Mouse (Mus musculus) forebrain, embryonic 16.5 days (tissue): Measurements from ENCODE around the gene Tbxas1. TPM values are rescaled to one million over a fixed set of nuclear protein-coding genes. Genes with fewer than 3 reads are reported as not detected.

Source experiments
- ATAC-seq: fragments of 200-750 bp; cut with Nextera tagmentation; 2 replicates; pipeline ENCODE4 v1.8.0; 2017; ENCODE audit warnings: mild to moderate bottlenecking, moderate library complexity
- H3K27ac ChIP-seq: fragments of 300-500 bp; sonication (generic); 2 replicates; pipeline ENCODE4 v1.5.1; 2014; ENCODE audit warnings: low read length, control low read depth
- H3K27me3 ChIP-seq: fragments of 300-500 bp; sonication (generic); replicated peaks from 2 replicates; pipeline ENCODE4 v1.6.1; 2014; ENCODE audit warnings: low read length; ENCODE audit not compliant: control insufficient read depth, insufficient read depth
- H3K36me3 ChIP-seq: fragments of 300-500 bp; sonication (generic); 2 replicates; pipeline ENCODE4 v1.6.1; 2014; ENCODE audit not compliant: control insufficient read depth, insufficient read depth
- H3K4me1 ChIP-seq: fragments of 300-500 bp; sonication (generic); replicated peaks from 2 replicates; pipeline ENCODE4 v1.6.1; 2014; ENCODE audit warnings: low read length; ENCODE audit not compliant: control insufficient read depth, insufficient read depth
- H3K4me2 ChIP-seq: fragments of 300-500 bp; sonication (generic); 2 replicates; pipeline ENCODE4 v1.6.1; 2014; ENCODE audit warnings: mild to moderate bottlenecking, low read length, control low read depth
- H3K4me3 ChIP-seq: fragments of 300-500 bp; sonication (generic); replicated peaks from 2 replicates; pipeline ENCODE4 v1.5.1; 2014; ENCODE audit warnings: mild to moderate bottlenecking, low read length, control low read depth
- H3K9ac ChIP-seq: fragments of 300-500 bp; sonication (generic); replicated peaks from 2 replicates; pipeline ENCODE4 v1.6.1; 2014; ENCODE audit warnings: low read depth, low read length, control low read depth
- H3K9me3 ChIP-seq: fragments of 300-500 bp; sonication (generic); 2 replicates; pipeline ENCODE4 v1.6.1; 2016; ENCODE audit warnings: low read length; ENCODE audit not compliant: control insufficient read depth
- WGBS: fragments of 180-500 bp; shearing (Covaris S2); extraction: QIAGEN DNeasy Blood & Tissue Kit; methylation state at CpG from one replicate; pipeline ENCODE4 v1.1.7; 2014; 5-methylcytosine and 5-hydroxymethylcytosine counted together
- polyA plus RNA-seq: library from polyadenylated mRNA; unstranded; fragments of >200 nt; fragmentation: Nextera tagmentation; extraction: Ambion mirVana; gene quantifications from 2 replicates; pipeline ENCODE4 v1.2.1, GENCODE M21; 2015

The Tbxas1 gene
- polyA plus RNA-seq, 1 experiment from 2014 or later: 1.1 TPM

GRCm38 (mm10) chr6:38936009-38936408, 60.8 kb downstream of the Tbxas1 start:
- WGBS: 82% methylated on average over 2 of the region's 2 CpGs
- Histone ChIP-seq H3K4me2 (no peak overlapping the region), H3K36me3 (no peaks in the 10 kb centered on the region), H3K9ac (no peak overlapping the region), H3K4me1 (no peaks in the 10 kb centered on the region), H3K27ac (no peak overlapping the region), H3K27me3 (no peaks in the 10 kb centered on the region), H3K9me3 (peaks cover 2% of the 10 kb centered on the region; the same call in 1 of the 2 replicates), H3K4me3 (no peak overlapping the region)
- no peak for ATAC-seq

GRCm38 (mm10) chr6:38938421-38938820, 63.2 kb downstream of the Tbxas1 start:
- Histone ChIP-seq H3K27ac (no peak overlapping the region), H3K9me3 (no peaks in the 10 kb centered on the region), H3K4me2 (no peak overlapping the region), H3K36me3 (no peaks in the 10 kb centered on the region), H3K4me1 (no peaks in the 10 kb centered on the region), H3K9ac (no peak overlapping the region), H3K4me3 (no peak overlapping the region), H3K27me3 (no peaks in the 10 kb centered on the region)
- 76% methylated on average over 6 of the region's 6 CpGs for WGBS
- no peak for ATAC-seq

GRCm38 (mm10) chr6:38939096-38939495, 63.9 kb downstream of the Tbxas1 start:
- Histone ChIP-seq H3K9ac (no peak overlapping the region), H3K36me3 (no peaks in the 10 kb centered on the region), H3K4me2 (no peak overlapping the region), H3K27ac (no peak overlapping the region), H3K4me1 (no peaks in the 10 kb centered on the region), H3K27me3 (no peaks in the 10 kb centered on the region), H3K9me3 (no peaks in the 10 kb centered on the region), H3K4me3 (no peak overlapping the region)
- 70% methylated on average over 4 of the region's 4 CpGs for WGBS
- no peak for ATAC-seq

- Histone ChIP-seq H3K27me3 (no peaks in the 10 kb centered on the region), H3K4me2 (no peak overlapping the region), H3K27ac (no peak overlapping the region), H3K4me1 (no peaks in the 10 kb centered on the region), H3K9me3 (no peaks in the 10 kb centered on the region), H3K4me3 (no peak overlapping the region), H3K9ac (no peak overlapping the region), H3K36me3 (no peaks in the 10 kb centered on the region)
- WGBS: 100% methylated on average over 1 of the region's 1 CpGs
- no peak for ATAC-seq
Observed at GRCm38 (mm10) chr6:38941016-38941415, 65.8 kb downstream of the Tbxas1 start.

GRCm38 (mm10) chr6:38942771-38943170, 67.6 kb downstream of the Tbxas1 start:
- H3K4me3 ChIP-seq: no peak overlapping the region
- H3K9ac ChIP-seq: no peak overlapping the region
- no peaks in the 10 kb centered on the region for H3K9me3 ChIP-seq
- 99% methylated on average over 3 of the region's 3 CpGs for WGBS
- H3K4me2 ChIP-seq: no peak overlapping the region
- H3K27ac ChIP-seq: no peak overlapping the region
- no peaks in the 10 kb centered on the region for H3K4me1 ChIP-seq
- no peak for ATAC-seq
- H3K36me3 ChIP-seq: no peaks in the 10 kb centered on the region
- no peaks in the 10 kb centered on the region for H3K27me3 ChIP-seq

GRCm38 (mm10) chr6:38944392-38944791, 69.2 kb downstream of the Tbxas1 start:
- 67% methylated on average over 8 of the region's 8 CpGs for WGBS
- peak; percentile 66 for ATAC-seq
- Histone ChIP-seq H3K36me3 (no peaks in the 10 kb centered on the region), H3K27ac (no peak overlapping the region), H3K4me2 (no peak overlapping the region), H3K4me1 (no peaks in the 10 kb centered on the region), H3K9me3 (no peaks in the 10 kb centered on the region), H3K9ac (no peak overlapping the region), H3K27me3 (no peaks in the 10 kb centered on the region), H3K4me3 (no peak overlapping the region)

- H3K27ac ChIP-seq: no peak overlapping the region
- no peak overlapping the region for H3K4me2 ChIP-seq
- no peaks in the 10 kb centered on the region for H3K36me3 ChIP-seq
- no peak overlapping the region for H3K9ac ChIP-seq
- no peaks in the 10 kb centered on the region for H3K9me3 ChIP-seq
- no peaks in the 10 kb centered on the region for H3K4me1 ChIP-seq
- no peak overlapping the region for H3K4me3 ChIP-seq
- no peak for ATAC-seq
- no peaks in the 10 kb centered on the region for H3K27me3 ChIP-seq
- 86% methylated on average over 7 of the region's 7 CpGs for WGBS
Observed at GRCm38 (mm10) chr6:38944826-38945225, 69.6 kb downstream of the Tbxas1 start.

- no peaks in the 10 kb centered on the region for H3K27me3 ChIP-seq
- no peak overlapping the region for H3K9ac ChIP-seq
- no peak overlapping the region for H3K27ac ChIP-seq
- ATAC-seq: peak; percentile 62
- H3K4me1 ChIP-seq: no peaks in the 10 kb centered on the region
- H3K9me3 ChIP-seq: no peaks in the 10 kb centered on the region
- H3K36me3 ChIP-seq: no peaks in the 10 kb centered on the region
- H3K4me3 ChIP-seq: no peak overlapping the region
- H3K4me2 ChIP-seq: no peak overlapping the region
- 50% methylated on average over 3 of the region's 3 CpGs for WGBS
Observed at GRCm38 (mm10) chr6:38945681-38946080, 70.5 kb downstream of the Tbxas1 start.

GRCm38 (mm10) chr6:38947282-38947681, 72.1 kb downstream of the Tbxas1 start:
- no peak for ATAC-seq
- Histone ChIP-seq H3K36me3 (no peaks in the 10 kb centered on the region), H3K9ac (no peak overlapping the region), H3K27ac (no peak overlapping the region), H3K4me3 (no peak overlapping the region), H3K27me3 (no peaks in the 10 kb centered on the region), H3K9me3 (no peaks in the 10 kb centered on the region), H3K4me1 (no peaks in the 10 kb centered on the region), H3K4me2 (no peak overlapping the region)
- WGBS: 73% methylated on average over 4 of the region's 4 CpGs

- 82% methylated on average over 5 of the region's 5 CpGs for WGBS
- Histone ChIP-seq H3K4me3 (no peak overlapping the region), H3K9me3 (no peaks in the 10 kb centered on the region), H3K36me3 (no peaks in the 10 kb centered on the region), H3K4me2 (no peak overlapping the region), H3K27me3 (no peaks in the 10 kb centered on the region), H3K4me1 (no peaks in the 10 kb centered on the region), H3K9ac (no peak overlapping the region), H3K27ac (no peak overlapping the region)
- ATAC-seq: no peak
Observed at GRCm38 (mm10) chr6:38949683-38950161, 74.5 kb downstream of the Tbxas1 start.
